Mouse (Mus musculus): ENCODE results near the gene Kazn. TPM values are rescaled to one million over a fixed set of nuclear protein-coding genes. Genes with fewer than 3 reads are reported as not detected.

The Kazn gene
- polyA plus RNA-seq, 1 experiment from 2014 or later: 10.7 TPM

GRCm38 (mm10) chr4:142179531-142179930 is 59.7 kb downstream of the Kazn start:
- Histone ChIP-seq H3K27ac (ENCODE audit: low read length) (peak overlapping the region; percentile 83), H3K4me3 (ENCODE audit: low read length) (no peak overlapping the region), H3K4me2 (ENCODE audit: low read depth, low read length) (no peak overlapping the region), H3K27me3 (replicated peaks; ENCODE audit: control insufficient read depth, insufficient read depth, low read length) (no peaks in the 10 kb centered on the region), H3K36me3 (ENCODE audit: control insufficient read depth, insufficient read depth, low read length) (no peaks in the 10 kb centered on the region), H3K9me3 (ENCODE audit: control insufficient read depth, low read length) (no peaks in the 10 kb centered on the region), H3K9ac (ENCODE audit: low read depth, low read length) (peak overlapping the region; percentile 27; the same call in 1 of the 2 replicates), H3K4me1 (ENCODE audit: control insufficient read depth, insufficient read depth, low read length) (peaks cover 58% of the 10 kb centered on the region)
- WGBS: 23% methylated on average over 13 of the region's 13 CpGs
- no peak for ATAC-seq

GRCm38 (mm10) chr4:142176732-142177131 is 62.5 kb downstream of the Kazn start:
- Histone ChIP-seq H3K27ac (ENCODE audit: low read length) (no peak overlapping the region), H3K9ac (ENCODE audit: low read depth, low read length) (no peak overlapping the region), H3K4me3 (ENCODE audit: low read length) (no peak overlapping the region), H3K4me2 (ENCODE audit: low read depth, low read length) (no peak overlapping the region), H3K4me1 (ENCODE audit: control insufficient read depth, insufficient read depth, low read length) (peaks cover 70% of the 10 kb centered on the region), H3K27me3 (replicated peaks; ENCODE audit: control insufficient read depth, insufficient read depth, low read length) (no peaks in the 10 kb centered on the region), H3K36me3 (ENCODE audit: control insufficient read depth, insufficient read depth, low read length) (no peaks in the 10 kb centered on the region), H3K9me3 (ENCODE audit: control insufficient read depth, low read length) (no peaks in the 10 kb centered on the region)
- 93% methylated on average over 3 of the region's 3 CpGs for WGBS
- no peak for ATAC-seq

- no peak overlapping the region; the same call in 1 of the 2 replicates for H3K4me2 ChIP-seq (ENCODE audit: low read depth, low read length)
- peaks cover 62% of the 10 kb centered on the region for H3K4me1 ChIP-seq (ENCODE audit: control insufficient read depth, insufficient read depth, low read length)
Observed at GRCm38 (mm10) chr4:142173981-142174485, 65.2 kb downstream of the Kazn start.

GRCm38 (mm10) chr4:142172942-142173341 is 66.3 kb downstream of the Kazn start:
- 74% methylated on average over 4 of the region's 4 CpGs for WGBS
- peak overlapping the region; percentile 96 for H3K27ac ChIP-seq (ENCODE audit: low read length)
- no peak overlapping the region for H3K9ac ChIP-seq (ENCODE audit: low read depth, low read length)
- H3K27me3 ChIP-seq (replicated peaks; ENCODE audit: control insufficient read depth, insufficient read depth, low read length): no peaks in the 10 kb centered on the region
- ATAC-seq: no peak
- H3K9me3 ChIP-seq (ENCODE audit: control insufficient read depth, low read length): no peaks in the 10 kb centered on the region
- H3K4me2 ChIP-seq (ENCODE audit: low read depth, low read length): no peak overlapping the region
- H3K4me3 ChIP-seq (ENCODE audit: low read length): no peak overlapping the region
- no peaks in the 10 kb centered on the region for H3K36me3 ChIP-seq (ENCODE audit: control insufficient read depth, insufficient read depth, low read length)
- H3K4me1 ChIP-seq (ENCODE audit: control insufficient read depth, insufficient read depth, low read length): peaks cover 55% of the 10 kb centered on the region

More at GRCm38 (mm10) chr4:142173981-142174485, 65.2 kb downstream of the Kazn start:
- WGBS: 23% methylated on average over 6 of the region's 6 CpGs
- H3K27me3 ChIP-seq (replicated peaks; ENCODE audit: control insufficient read depth, insufficient read depth, low read length): no peaks in the 10 kb centered on the region
- no peak overlapping the region for H3K4me3 ChIP-seq (ENCODE audit: low read length)
- H3K36me3 ChIP-seq (ENCODE audit: control insufficient read depth, insufficient read depth, low read length): no peaks in the 10 kb centered on the region
- ATAC-seq: peak; percentile 67
- H3K9ac ChIP-seq (ENCODE audit: low read depth, low read length): no peak overlapping the region
- H3K9me3 ChIP-seq (ENCODE audit: control insufficient read depth, low read length): no peaks in the 10 kb centered on the region
- H3K27ac ChIP-seq (ENCODE audit: low read length): peak overlapping the region; percentile 96

- 49% methylated on average over 7 of the region's 8 CpGs for WGBS
- H3K4me1 ChIP-seq (ENCODE audit: control insufficient read depth, insufficient read depth, low read length): peaks cover 56% of the 10 kb centered on the region
- peak overlapping the region; percentile 37 for H3K4me2 ChIP-seq (ENCODE audit: low read depth, low read length)
- ATAC-seq: peak; percentile 51
- H3K27me3 ChIP-seq (replicated peaks; ENCODE audit: control insufficient read depth, insufficient read depth, low read length): no peaks in the 10 kb centered on the region
- no peak overlapping the region for H3K4me3 ChIP-seq (ENCODE audit: low read length)
- peak overlapping the region; percentile 54 for H3K9ac ChIP-seq (ENCODE audit: low read depth, low read length)
- H3K9me3 ChIP-seq (ENCODE audit: control insufficient read depth, low read length): no peaks in the 10 kb centered on the region
- no peaks in the 10 kb centered on the region for H3K36me3 ChIP-seq (ENCODE audit: control insufficient read depth, insufficient read depth, low read length)
- H3K27ac ChIP-seq (ENCODE audit: low read length): peak overlapping the region; percentile 96
Observed at GRCm38 (mm10) chr4:142171788-142172497, 67.3 kb downstream of the Kazn start.

GRCm38 (mm10) chr4:142170882-142171768 is 68.1 kb downstream of the Kazn start:
- peak; percentile 81 for ATAC-seq

GRCm38 (mm10) chr4:142169636-142170035 is 69.6 kb downstream of the Kazn start:
- no peak overlapping the region for H3K4me2 ChIP-seq (ENCODE audit: low read depth, low read length)
- no peaks in the 10 kb centered on the region for H3K9me3 ChIP-seq (ENCODE audit: control insufficient read depth, low read length)
- 59% methylated on average over 4 of the region's 4 CpGs for WGBS
- H3K4me3 ChIP-seq (ENCODE audit: low read length): no peak overlapping the region
- no peaks in the 10 kb centered on the region for H3K36me3 ChIP-seq (ENCODE audit: control insufficient read depth, insufficient read depth, low read length)
- no peak overlapping the region; the same call in 1 of the 2 replicates for H3K9ac ChIP-seq (ENCODE audit: low read depth, low read length)
- no peak overlapping the region for H3K27ac ChIP-seq (ENCODE audit: low read length)
- H3K4me1 ChIP-seq (ENCODE audit: control insufficient read depth, insufficient read depth, low read length): peaks cover 64% of the 10 kb centered on the region
- no peak for ATAC-seq
- H3K27me3 ChIP-seq (replicated peaks; ENCODE audit: control insufficient read depth, insufficient read depth, low read length): no peaks in the 10 kb centered on the region

More at GRCm38 (mm10) chr4:142170882-142171768, 68.1 kb downstream of the Kazn start:
- peak overlapping the region; percentile 54 for H3K9ac ChIP-seq (ENCODE audit: low read depth, low read length)
- no peaks in the 10 kb centered on the region for H3K36me3 ChIP-seq (ENCODE audit: control insufficient read depth, insufficient read depth, low read length)
- H3K4me3 ChIP-seq (ENCODE audit: low read length): no peak overlapping the region
- H3K27me3 ChIP-seq (replicated peaks; ENCODE audit: control insufficient read depth, insufficient read depth, low read length): no peaks in the 10 kb centered on the region
- H3K27ac ChIP-seq (ENCODE audit: low read length): peak overlapping the region; percentile 96
- 43% methylated on average over 18 of the region's 18 CpGs for WGBS
- peak overlapping the region; percentile 37 for H3K4me2 ChIP-seq (ENCODE audit: low read depth, low read length)
- H3K9me3 ChIP-seq (ENCODE audit: control insufficient read depth, low read length): no peaks in the 10 kb centered on the region
- H3K4me1 ChIP-seq (ENCODE audit: control insufficient read depth, insufficient read depth, low read length): peaks cover 64% of the 10 kb centered on the region

GRCm38 (mm10) chr4:142168352-142168751 is 70.8 kb downstream of the Kazn start:
- Histone ChIP-seq H3K36me3 (ENCODE audit: control insufficient read depth, insufficient read depth, low read length) (no peaks in the 10 kb centered on the region), H3K4me3 (ENCODE audit: low read length) (no peak overlapping the region), H3K27ac (ENCODE audit: low read length) (no peak overlapping the region), H3K27me3 (replicated peaks; ENCODE audit: control insufficient read depth, insufficient read depth, low read length) (no peaks in the 10 kb centered on the region), H3K9me3 (ENCODE audit: control insufficient read depth, low read length) (no peaks in the 10 kb centered on the region), H3K4me2 (ENCODE audit: low read depth, low read length) (no peak overlapping the region), H3K4me1 (ENCODE audit: control insufficient read depth, insufficient read depth, low read length) (peaks cover 59% of the 10 kb centered on the region), H3K9ac (ENCODE audit: low read depth, low read length) (no peak overlapping the region)
- 85% methylated on average over 7 of the region's 7 CpGs for WGBS
- ATAC-seq: no peak
